Mouse (Mus musculus): ENCODE measurements around the gene Hpse.
A peak's percentile ranks its signal among the peaks of the same experiment; 100 is the strongest.

Gene Hpse

DNA sequence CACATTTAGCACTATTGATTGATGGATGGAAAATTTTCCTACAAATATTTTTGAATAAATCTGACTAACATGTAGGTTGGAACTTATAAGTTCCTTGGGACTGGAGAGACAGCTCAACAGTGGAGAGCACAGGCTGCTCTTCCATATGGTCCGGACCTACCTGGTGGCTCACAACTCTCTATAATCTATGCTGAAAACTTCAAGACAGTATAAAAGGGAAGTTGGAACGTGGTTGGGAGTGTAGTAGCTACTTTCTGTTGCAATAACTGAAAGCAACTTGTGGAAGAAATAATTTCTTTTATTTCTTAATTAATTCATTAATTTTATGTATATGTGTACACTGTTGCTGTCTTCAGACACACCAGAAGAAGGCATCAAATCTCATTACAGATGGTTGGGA is 22.1 kb downstream of the Hpse start:
- DNase-seq (ENCODE audit: low spot score in 2 of 2), result no peak

- DNase-seq (ENCODE audit: low spot score in 2 of 2), result no peak
Observed at GRCm38 (mm10) chr5:100685631-100686030, 33.9 kb downstream of the Hpse start.

DNA sequence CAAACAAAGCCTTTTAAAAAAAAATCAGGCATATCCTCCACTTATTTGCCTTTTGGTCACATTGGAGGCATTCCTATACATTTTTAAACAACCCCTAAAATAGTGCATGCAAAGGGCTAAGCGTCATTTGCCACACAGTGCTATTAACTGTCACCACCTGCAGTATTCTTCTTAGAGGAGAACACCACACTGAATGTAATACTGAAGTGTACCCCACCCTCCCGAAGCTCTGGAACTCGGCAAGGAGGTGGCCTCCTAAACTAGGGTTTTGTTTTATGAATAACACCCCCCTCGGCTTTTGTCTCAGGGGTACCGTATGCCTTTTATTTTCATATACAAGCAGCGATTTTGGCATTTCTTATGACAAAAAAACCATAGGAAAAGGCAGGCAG is 39.0 kb downstream of the Hpse start:
- no peak for DNase-seq (ENCODE audit: low spot score in 2 of 2)

DNA sequence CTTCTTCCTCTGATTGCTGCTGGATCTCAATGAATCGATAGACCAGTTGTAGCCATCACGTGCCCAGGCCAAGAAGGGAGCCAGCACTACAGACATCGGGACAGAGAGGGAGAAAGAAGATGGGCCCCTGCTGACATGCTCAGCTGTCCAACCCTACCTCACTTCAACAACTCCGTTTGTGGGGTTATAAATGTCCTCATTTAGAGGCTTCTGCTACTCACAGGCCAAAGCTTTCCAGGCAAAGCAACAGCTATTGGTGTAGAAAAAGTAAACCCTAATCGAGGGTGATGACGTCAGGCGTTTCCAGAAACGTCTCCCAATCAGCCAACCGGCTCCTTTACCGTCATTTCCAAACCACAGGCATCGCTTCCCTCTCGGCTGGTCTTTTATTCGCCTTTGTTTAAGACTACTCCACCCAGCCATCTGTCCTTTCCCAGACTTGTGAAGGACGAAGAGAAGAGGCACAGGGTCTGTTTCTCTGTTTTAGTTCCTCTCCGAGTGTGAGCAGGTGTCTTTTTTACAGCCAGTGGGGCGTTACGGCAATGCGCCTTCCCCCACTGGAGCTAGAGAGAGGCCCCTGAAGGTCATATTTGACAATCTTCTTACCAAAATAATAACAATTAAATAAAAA is 39.5 kb downstream of the Hpse start:
- DNase-seq (ENCODE audit: low spot score in 2 of 2), result peak in 1 of 2 experiments; percentile 74

- peak; percentile 54 to 78 for DNase-seq (ENCODE audit: low spot score in 2 of 2)
Observed at GRCm38 (mm10) chr5:100674711-100675376, 44.7 kb downstream of the Hpse start, which contains the start of gene Coq2. Gene Coq2 (minus strand): TSS chr5:100675140.

DNA sequence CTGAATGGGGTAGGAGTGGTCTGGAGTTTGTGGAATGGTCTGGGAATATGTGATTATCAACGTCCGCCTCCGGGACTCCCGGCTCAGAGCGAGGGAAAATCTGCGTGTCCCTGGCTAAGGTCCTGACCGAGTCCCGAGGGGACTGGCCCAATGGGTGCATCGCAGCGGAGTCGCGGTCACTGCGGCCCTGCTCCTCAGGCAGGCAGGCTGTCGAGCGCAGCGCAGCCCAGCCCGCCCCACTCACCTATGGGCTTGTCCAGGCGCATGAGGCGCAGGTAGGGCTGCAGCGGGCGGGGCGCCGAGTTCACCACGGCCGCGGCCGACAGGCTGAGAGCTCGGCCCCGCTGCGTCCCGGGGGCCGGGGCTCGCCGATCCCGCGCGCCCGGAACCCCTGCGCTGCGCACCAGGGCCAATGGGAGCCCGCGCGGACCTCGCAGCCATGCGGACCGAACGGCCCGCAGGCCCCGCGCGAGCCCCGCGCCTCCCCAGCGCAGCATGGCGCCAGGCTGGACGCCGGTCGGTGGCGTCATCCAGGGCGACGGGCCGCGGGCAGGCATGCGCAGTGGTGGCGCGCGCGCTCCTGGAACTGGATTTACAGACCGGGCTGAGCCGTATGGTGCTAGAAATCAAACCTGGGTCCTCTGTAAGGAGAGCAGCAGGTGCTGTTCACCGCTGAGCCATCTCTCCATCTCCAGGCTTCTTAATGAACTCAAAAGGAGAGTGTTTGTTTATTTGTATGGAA is 45.6 kb downstream of the Hpse start:
- peak; percentile 74 to 85 for DNase-seq (ENCODE audit: low spot score in 2 of 2)

DNA sequence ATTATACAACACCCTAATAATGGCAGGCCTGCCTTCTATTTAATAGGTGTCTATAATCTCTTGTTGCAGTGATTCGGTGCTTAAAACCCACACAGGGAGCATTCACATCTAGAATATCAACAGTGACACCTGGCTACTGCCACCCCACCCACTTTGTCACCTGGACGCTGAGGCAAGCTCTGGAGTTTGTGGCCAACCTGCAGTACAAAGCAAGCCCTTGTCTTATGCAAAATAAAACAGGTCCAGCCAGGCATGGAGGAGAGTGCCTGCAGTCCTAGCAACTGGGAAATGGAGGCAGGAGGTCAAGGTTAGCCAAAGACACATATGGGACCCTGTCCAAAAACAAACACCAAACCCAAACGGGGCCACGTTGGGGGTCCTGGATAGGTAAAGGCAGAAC is 47.1 kb downstream of the Hpse start:
- no peak for DNase-seq (ENCODE audit: low spot score in 2 of 2)

DNA sequence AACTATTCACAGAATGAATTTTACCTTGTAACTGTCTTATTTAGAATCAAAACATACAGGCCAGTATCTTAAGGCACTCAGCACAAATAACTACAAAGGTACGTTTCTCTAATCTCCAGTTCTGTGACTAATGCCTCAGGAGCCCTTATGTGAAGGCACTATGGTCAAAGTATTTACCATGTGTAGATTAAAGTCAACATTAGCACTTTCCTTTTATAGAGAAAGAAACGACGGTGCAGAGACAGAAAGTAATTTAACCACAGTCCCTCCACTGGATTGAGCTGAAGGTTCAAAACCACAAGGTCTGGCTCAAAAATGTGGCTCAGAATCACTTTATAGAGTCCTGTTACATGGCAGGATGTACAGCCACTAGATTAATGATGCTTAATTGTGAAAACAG is 47.6 kb downstream of the Hpse start:
- DNase-seq (ENCODE audit: low spot score in 2 of 2), result no peak

DNA sequence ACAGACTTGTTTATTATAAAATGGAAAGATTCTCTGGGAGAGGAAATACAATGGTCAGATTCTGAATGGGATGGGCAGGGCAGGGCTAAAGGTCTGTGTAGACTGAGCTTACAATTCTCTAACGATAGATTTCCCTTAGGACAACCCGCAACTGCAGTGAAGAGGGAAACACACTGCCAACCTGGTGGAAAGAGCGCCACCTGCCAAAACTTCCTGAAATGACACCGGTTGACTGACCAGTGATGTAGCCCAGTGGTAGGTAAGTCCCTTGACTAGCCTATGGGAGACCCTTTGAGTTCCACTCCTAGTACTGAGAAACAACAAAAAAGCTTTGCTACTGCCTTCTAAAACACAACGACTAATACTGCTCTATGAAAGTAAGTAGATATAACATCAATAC is 48.1 kb downstream of the Hpse start:
- DNase-seq (ENCODE audit: low spot score in 2 of 2), result peak; percentile 35 to 50

DNA sequence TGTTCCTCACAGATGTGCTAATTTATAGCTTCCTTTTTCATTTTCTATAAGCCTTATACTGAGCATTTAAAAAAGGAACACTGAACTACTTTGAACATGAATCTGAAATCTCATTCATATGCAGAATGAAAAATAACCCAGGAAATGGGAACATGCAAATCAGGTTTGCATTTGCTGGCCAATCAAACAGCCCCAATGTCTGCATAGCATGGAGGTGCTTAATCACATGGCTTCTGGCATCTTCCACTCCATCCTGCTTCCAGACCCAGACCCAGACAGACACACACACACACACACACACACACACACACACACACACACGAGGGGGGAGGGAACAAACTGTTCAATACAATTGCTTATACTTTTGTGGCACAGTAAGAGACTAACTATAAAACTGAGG is 52.6 kb downstream of the Hpse start:
- no peak for DNase-seq (ENCODE audit: low spot score in 2 of 2)

DNA sequence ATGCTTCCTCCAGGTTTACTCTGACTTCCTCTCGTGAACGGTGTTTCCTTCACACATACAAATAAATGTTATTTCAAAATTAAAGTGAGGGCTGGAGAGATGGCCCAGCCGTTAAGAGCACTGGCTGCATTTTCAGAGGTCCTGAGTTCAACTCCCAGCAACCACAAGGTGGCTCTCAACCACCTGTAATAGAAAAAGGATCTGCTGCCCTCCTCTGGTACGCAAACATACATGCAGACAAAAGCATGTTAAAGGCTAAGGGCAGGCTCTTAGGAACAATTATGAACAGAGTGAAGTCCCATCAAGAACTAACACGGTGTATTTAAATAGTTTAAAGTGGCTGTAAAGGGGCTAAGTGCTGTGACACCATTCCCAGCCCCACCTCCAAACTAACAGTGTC is 55.7 kb downstream of the Hpse start:
- DNase-seq (ENCODE audit: low spot score in 2 of 2), result peak; percentile 61 to 73

- peak in 1 of 2 experiments; percentile 71 for DNase-seq (ENCODE audit: low spot score in 2 of 2)
Observed at GRCm38 (mm10) chr5:100663011-100663410, 56.5 kb downstream of the Hpse start.

GRCm38 (mm10) chr5:100658460-100658859 is 61.1 kb downstream of the Hpse start:
- DNase-seq (ENCODE audit: low spot score in 2 of 2), result no peak

- no peak for DNase-seq (ENCODE audit: low spot score in 2 of 2)
Observed at GRCm38 (mm10) chr5:100656352-100656751, 63.2 kb downstream of the Hpse start.

GRCm38 (mm10) chr5:100652327-100652726 is 67.2 kb downstream of the Hpse start:
- no peak for DNase-seq (ENCODE audit: low spot score in 2 of 2)

DNA sequence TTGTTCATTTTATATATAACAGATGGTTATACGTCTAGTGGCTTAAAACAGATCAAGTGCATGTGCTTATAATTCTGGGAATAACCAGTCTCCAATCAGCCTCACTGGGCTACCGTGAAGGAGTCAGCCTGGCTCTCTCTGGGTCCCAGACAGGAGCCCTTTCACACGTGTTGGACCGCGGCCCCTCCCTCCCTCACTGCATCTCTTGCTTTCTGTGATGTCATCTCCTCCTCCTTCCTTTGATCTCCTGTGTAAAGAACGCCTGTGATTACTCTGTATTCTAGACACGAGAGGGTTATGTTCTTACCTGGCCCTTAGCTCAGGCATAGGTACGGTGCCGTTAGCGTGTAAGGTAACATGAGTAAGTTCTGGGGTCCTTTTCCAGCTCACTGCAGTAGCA is 68.0 kb downstream of the Hpse start:
- DNase-seq (ENCODE audit: low spot score in 2 of 2), result no peak

GRCm38 (mm10) chr5:100650969-100651368 is 68.5 kb downstream of the Hpse start:
- no peak for DNase-seq (ENCODE audit: low spot score in 2 of 2)

DNA sequence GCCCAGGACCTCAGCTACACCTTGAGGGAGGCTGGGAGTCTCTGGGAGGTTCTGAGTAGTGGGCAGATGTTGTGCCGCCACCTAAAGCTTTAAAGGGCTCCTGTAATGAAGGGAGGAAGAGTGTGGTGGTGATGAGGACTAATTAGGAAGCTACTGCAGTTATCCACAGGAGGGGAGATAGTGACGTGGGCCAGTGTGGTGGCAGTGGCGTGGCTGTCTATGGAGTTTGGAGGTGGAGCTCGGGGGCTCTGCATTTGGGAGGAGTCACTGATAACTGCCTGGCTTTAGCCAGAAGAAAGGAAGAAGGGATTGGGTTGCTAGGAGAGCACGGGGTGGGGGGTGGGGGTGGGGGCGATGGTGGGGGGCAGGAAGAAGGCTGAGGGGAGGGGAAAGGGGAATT is 71.0 kb downstream of the Hpse start:
- DNase-seq (ENCODE audit: low spot score in 2 of 2), result no peak

DNA sequence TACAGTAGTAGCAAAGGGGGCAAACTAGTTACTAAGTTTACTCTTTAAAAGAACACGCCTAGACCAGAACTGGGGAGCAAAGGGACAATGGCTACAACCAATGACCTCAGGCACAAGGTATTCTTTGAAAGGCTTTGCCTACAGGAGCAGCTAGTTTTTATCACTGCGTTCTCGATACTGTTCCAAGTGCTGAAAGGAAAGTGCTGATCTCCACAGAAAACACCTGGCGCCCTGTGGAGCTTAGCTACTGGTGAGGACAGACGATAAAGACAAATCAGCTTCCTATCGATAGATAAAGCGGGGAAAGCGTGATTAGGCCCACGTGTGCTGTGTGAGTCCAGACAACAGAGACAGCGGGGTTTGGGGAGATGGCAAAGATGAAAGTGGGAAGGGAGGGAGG is 71.5 kb downstream of the Hpse start:
- DNase-seq (ENCODE audit: low spot score in 2 of 2), result no peak

- DNase-seq (ENCODE audit: low spot score in 2 of 2), result no peak
Observed at GRCm38 (mm10) chr5:100646558-100646957, 73.0 kb downstream of the Hpse start.

DNA sequence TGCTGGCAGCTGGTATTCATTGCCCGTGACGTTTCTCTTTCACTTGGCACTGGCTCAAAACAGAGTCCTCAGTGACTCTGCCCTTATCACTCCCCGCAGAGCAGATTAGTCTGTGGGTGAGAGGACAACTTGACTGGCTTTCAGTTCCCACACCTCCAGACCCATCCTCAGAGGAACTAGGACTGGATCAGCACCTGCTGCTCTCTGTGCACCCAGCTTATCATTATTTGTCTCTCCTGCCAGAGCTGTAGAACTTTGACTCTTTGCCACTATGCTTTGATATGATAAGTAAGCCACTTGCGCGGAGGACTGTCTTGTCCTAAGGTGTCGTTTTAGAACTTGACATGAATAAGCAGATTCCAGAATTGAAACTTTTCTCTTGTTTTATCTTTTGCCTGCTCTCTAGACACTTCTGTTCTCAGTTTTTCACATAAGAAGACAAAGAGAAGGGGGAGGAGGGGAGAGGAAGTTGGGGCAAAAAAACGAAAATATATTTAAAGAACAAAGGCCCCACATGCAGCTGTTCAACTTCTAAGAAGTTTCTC is 75.5 kb downstream of the Hpse start:
- peak; percentile 53 to 54 for DNase-seq (ENCODE audit: low spot score in 2 of 2)

DNA sequence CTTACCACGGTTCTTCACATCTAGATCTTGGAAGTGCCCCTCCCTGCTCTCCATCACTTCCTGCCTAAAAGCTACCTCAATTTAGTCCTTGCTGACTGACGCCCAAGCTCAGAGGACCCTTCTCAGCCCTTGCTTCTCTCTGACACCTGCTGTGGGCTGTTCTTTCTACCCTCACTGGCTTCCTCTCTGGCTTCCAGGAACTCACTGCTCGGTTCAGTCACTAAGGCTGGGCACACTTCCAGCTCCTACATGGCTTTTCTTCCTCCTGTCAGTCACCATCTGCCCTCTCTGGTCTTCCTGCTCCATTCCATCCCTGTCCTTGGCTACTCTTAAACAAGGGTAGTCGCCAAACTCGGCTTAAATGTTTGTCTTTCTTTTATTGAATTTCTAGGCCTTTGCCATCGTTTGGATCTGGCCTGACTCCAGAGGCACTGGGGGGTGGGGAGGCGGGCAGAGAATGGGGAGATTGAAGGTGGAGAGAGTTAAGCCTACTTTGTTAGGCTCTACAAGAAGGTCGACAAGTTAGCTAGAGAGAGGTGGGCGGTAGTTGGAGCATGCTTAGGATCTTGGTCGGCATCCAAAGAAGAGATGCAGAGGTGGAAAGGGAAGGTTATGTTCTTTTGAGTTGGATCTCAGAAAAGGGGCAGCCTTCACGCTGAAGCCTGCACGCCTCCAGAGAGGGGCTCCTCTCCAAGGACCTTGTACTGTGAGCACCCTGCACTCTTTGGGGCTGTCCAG is 76.1 kb downstream of the Hpse start:
- DNase-seq (ENCODE audit: low spot score in 2 of 2), result peak in 1 of 2 experiments; percentile 29

Measured in natural killer cell, adult 2 months (primary cell).